Mouse (Mus musculus): ENCODE data around the gene Rapgef4. TPM values are rescaled to one million over a fixed set of nuclear protein-coding genes. Genes with fewer than 3 reads are reported as not detected.
A peak's percentile ranks its signal among the peaks of the same experiment; 100 is the strongest.

Gene Rapgef4
- total and polyA plus RNA-seq, 3 experiments, result 15.3 to 38.9 (median 25.4) TPM

GRCm38 (mm10) chr2:72110404-72110803 is 129.4 kb downstream of the Rapgef4 start:
- no peak overlapping the region for H3K27ac ChIP-seq
- peaks cover 16% of the 10 kb centered on the region for H3K4me1 ChIP-seq (ENCODE audit: control insufficient read depth, insufficient read depth, low read length)
- 68% methylated on average over 5 of the region's 5 CpGs for WGBS
- intact Hi-C loops (cut with DNase I), result loop anchor here (1.0 kb wide), 1 partner anchor 36 kb away; no protein-coding TSS in a partner anchor
- TF ChIP-seq POLR2A (IDR thresholded peaks at IDR 0.05; ENCODE audit: insufficient read depth, low read depth, low read length) (no peak), EP300 (IDR thresholded peaks at IDR 0.05; ENCODE audit: insufficient read depth, low read depth, low read length) (no peak), CTCF (IDR thresholded peaks at IDR 0.05) (no peak)
- peaks cover 14% of the 10 kb centered on the region for H3K36me3 ChIP-seq (ENCODE audit: control insufficient read depth, insufficient read depth, low read length)
- H3K79me2 ChIP-seq (replicated peaks; ENCODE audit: control insufficient read depth, insufficient read depth, low read length), result no peaks in the 10 kb centered on the region
- DNase-seq, result no peak
- H3K27me3 ChIP-seq (ENCODE audit: control insufficient read depth, insufficient read depth, low read length), result no peaks in the 10 kb centered on the region
- H3K9ac ChIP-seq (ENCODE audit: low read depth, low read length), result no peak overlapping the region
- no peak overlapping the region for H3K4me3 ChIP-seq

- peak overlapping the region; percentile 77 for H3K27ac ChIP-seq
- peaks cover 27% of the 10 kb centered on the region for H3K4me1 ChIP-seq (ENCODE audit: control insufficient read depth, insufficient read depth, low read length)
- peak; percentile 36 to 40 for DNase-seq
- intact Hi-C loops (cut with DNase I), result loop anchor here (2.0 kb wide), 1 partner anchor 35 kb away; no protein-coding TSS in a partner anchor
- WGBS, result 32% methylated on average over 5 of the region's 5 CpGs
- H3K36me3 ChIP-seq (ENCODE audit: control insufficient read depth, insufficient read depth, low read length), result peaks cover 21% of the 10 kb centered on the region
- 0 out of 2 replicates have a peak, but pooled peaks have one; percentile 35 for TF ChIP-seq EP300 (IDR thresholded peaks at IDR 0.05; ENCODE audit: insufficient read depth, low read depth, low read length)
- no peak for TF ChIP-seq CTCF (IDR thresholded peaks at IDR 0.05)
- TF ChIP-seq POLR2A (IDR thresholded peaks at IDR 0.05; ENCODE audit: insufficient read depth, low read depth, low read length), result 0 out of 2 replicates have a peak, but pooled peaks have one; percentile 0
- H3K4me3 ChIP-seq, result peak overlapping the region; percentile 15; the same call in 1 of the 2 replicates
- H3K9ac ChIP-seq (ENCODE audit: low read depth, low read length), result no peak overlapping the region
- H3K27me3 ChIP-seq (ENCODE audit: control insufficient read depth, insufficient read depth, low read length), result no peaks in the 10 kb centered on the region
- H3K79me2 ChIP-seq (replicated peaks; ENCODE audit: control insufficient read depth, insufficient read depth, low read length), result no peaks in the 10 kb centered on the region
These were observed 132.7 kb downstream of the Rapgef4 start for GRCm38 (mm10) chr2:72113716-72114115.

- peaks cover 28% of the 10 kb centered on the region for H3K4me1 ChIP-seq (ENCODE audit: control insufficient read depth, insufficient read depth, low read length)
- peaks cover 21% of the 10 kb centered on the region for H3K36me3 ChIP-seq (ENCODE audit: control insufficient read depth, insufficient read depth, low read length)
- H3K27ac ChIP-seq, result peak overlapping the region; percentile 77
- 37% methylated on average over 4 of the region's 4 CpGs for WGBS
- DNase-seq, result peak in 1 of 2 experiments; percentile 17
- H3K9ac ChIP-seq (ENCODE audit: low read depth, low read length), result peak overlapping the region; percentile 5; the same call in 1 of the 2 replicates
- peak overlapping the region; percentile 15; the same call in 1 of the 2 replicates for H3K4me3 ChIP-seq
- no peaks in the 10 kb centered on the region for H3K27me3 ChIP-seq (ENCODE audit: control insufficient read depth, insufficient read depth, low read length)
- TF ChIP-seq CTCF (IDR thresholded peaks at IDR 0.05), result no peak
- no peak for TF ChIP-seq POLR2A (IDR thresholded peaks at IDR 0.05; ENCODE audit: insufficient read depth, low read depth, low read length)
- TF ChIP-seq EP300 (IDR thresholded peaks at IDR 0.05; ENCODE audit: insufficient read depth, low read depth, low read length), result no peak
- intact Hi-C loops (cut with DNase I), result loop anchor here (2.0 kb wide), 1 partner anchor 35 kb away; no protein-coding TSS in a partner anchor
- H3K79me2 ChIP-seq (replicated peaks; ENCODE audit: control insufficient read depth, insufficient read depth, low read length), result no peaks in the 10 kb centered on the region
These were observed 133.1 kb downstream of the Rapgef4 start for GRCm38 (mm10) chr2:72114148-72114559.

GRCm38 (mm10) chr2:72116103-72116502 is 135.1 kb downstream of the Rapgef4 start:
- intact Hi-C loops (cut with DNase I), result loop anchor here (2.0 kb wide), 1 partner anchor 61 kb away; no protein-coding TSS in a partner anchor
- Histone ChIP-seq H3K4me1 (ENCODE audit: control insufficient read depth, insufficient read depth, low read length) (peaks cover 28% of the 10 kb centered on the region), H3K9ac (ENCODE audit: low read depth, low read length) (no peak overlapping the region), H3K27me3 (ENCODE audit: control insufficient read depth, insufficient read depth, low read length) (no peaks in the 10 kb centered on the region), H3K36me3 (ENCODE audit: control insufficient read depth, insufficient read depth, low read length) (peaks cover 21% of the 10 kb centered on the region), H3K4me3 (no peak overlapping the region), H3K79me2 (replicated peaks; ENCODE audit: control insufficient read depth, insufficient read depth, low read length) (no peaks in the 10 kb centered on the region), H3K27ac (peak overlapping the region; percentile 92)
- no peak for TF ChIP-seq CTCF (IDR thresholded peaks at IDR 0.05)
- TF ChIP-seq POLR2A (IDR thresholded peaks at IDR 0.05; ENCODE audit: insufficient read depth, low read depth, low read length), result no peak
- no peak for TF ChIP-seq EP300 (IDR thresholded peaks at IDR 0.05; ENCODE audit: insufficient read depth, low read depth, low read length)
- peak in 1 of 2 experiments; percentile 15 for DNase-seq
- WGBS, result 45% methylated on average over 7 of the region's 7 CpGs

GRCm38 (mm10) chr2:72116698-72117097 is 135.7 kb downstream of the Rapgef4 start:
- TF ChIP-seq EP300 (IDR thresholded peaks at IDR 0.05; ENCODE audit: insufficient read depth, low read depth, low read length) (no peak), CTCF (IDR thresholded peaks at IDR 0.05) (no peak), POLR2A (IDR thresholded peaks at IDR 0.05; ENCODE audit: insufficient read depth, low read depth, low read length) (no peak)
- H3K4me3 ChIP-seq, result no peak overlapping the region
- WGBS, result 57% methylated on average over 5 of the region's 5 CpGs

More at GRCm38 (mm10) chr2:72116698-72117097, 135.7 kb downstream of the Rapgef4 start:
- Histone ChIP-seq H3K4me1 (ENCODE audit: control insufficient read depth, insufficient read depth, low read length) (peaks cover 28% of the 10 kb centered on the region), H3K9ac (ENCODE audit: low read depth, low read length) (no peak overlapping the region), H3K27me3 (ENCODE audit: control insufficient read depth, insufficient read depth, low read length) (no peaks in the 10 kb centered on the region), H3K79me2 (replicated peaks; ENCODE audit: control insufficient read depth, insufficient read depth, low read length) (no peaks in the 10 kb centered on the region), H3K27ac (peak overlapping the region; percentile 92), H3K36me3 (ENCODE audit: control insufficient read depth, insufficient read depth, low read length) (peaks cover 21% of the 10 kb centered on the region)
- intact Hi-C loops (cut with DNase I), result loop anchor here (2.0 kb wide), 1 partner anchor 62 kb away; no protein-coding TSS in a partner anchor
- no peak for DNase-seq

Measured in heart, adult 2 months (tissue).